Mouse (Mus musculus): Measurements from ENCODE around the gene Ins2. TPM values are rescaled to one million over a fixed set of nuclear protein-coding genes. Genes with fewer than 3 reads are reported as not detected.

Ins2 gene
- polyA plus RNA-seq, 1 experiment from 2014 or later, result not detected

- no peaks in the 10 kb centered on the region for H3K4me1 ChIP-seq (replicated peaks; ENCODE audit: insufficient read depth, low read length)
- H3K4me2 ChIP-seq (ENCODE audit: low read length), result no peak overlapping the region
- TF ChIP-seq CTCF (IDR thresholded peaks at IDR 0.05; ENCODE audit: low read depth), result peak; percentile 69
- WGBS, result 0% methylated on average over 2 of the region's 2 CpGs
- no peaks in the 10 kb centered on the region for H3K27me3 ChIP-seq (ENCODE audit: insufficient read depth, low read length)
- peak; percentile 65 for DNase-seq (ENCODE audit: low spot score)
- ATAC-seq (replicated peaks; ENCODE audit: low FRiP score, low read depth), result no peak
- no peak overlapping the region for H3K9ac ChIP-seq (ENCODE audit: low read depth, low read length)
- H3K27ac ChIP-seq, result no peak overlapping the region
- H3K36me3 ChIP-seq (ENCODE audit: insufficient read depth, low read length), result no peaks in the 10 kb centered on the region
- no peaks in the 10 kb centered on the region for H3K9me3 ChIP-seq (replicated peaks; ENCODE audit: low read length)
- H3K4me3 ChIP-seq (replicated peaks; ENCODE audit: low read depth, low read length), result no peak overlapping the region
Observed at GRCm38 (mm10) chr7:142720725-142721124, 22.5 kb downstream of the Ins2 start.

- Histone ChIP-seq H3K27ac (no peak overlapping the region), H3K4me3 (replicated peaks; ENCODE audit: low read depth, low read length) (no peak overlapping the region), H3K9ac (ENCODE audit: low read depth, low read length) (no peak overlapping the region), H3K4me1 (replicated peaks; ENCODE audit: insufficient read depth, low read length) (no peaks in the 10 kb centered on the region), H3K36me3 (ENCODE audit: insufficient read depth, low read length) (no peaks in the 10 kb centered on the region), H3K4me2 (ENCODE audit: low read length) (peak overlapping the region; percentile 35; the same call in 1 of the 2 replicates), H3K9me3 (replicated peaks; ENCODE audit: low read length) (no peaks in the 10 kb centered on the region), H3K27me3 (ENCODE audit: insufficient read depth, low read length) (no peaks in the 10 kb centered on the region)
- peak; percentile 84 for TF ChIP-seq CTCF (IDR thresholded peaks at IDR 0.05; ENCODE audit: low read depth)
- DNase-seq (ENCODE audit: low spot score), result peak; percentile 52
- no peak for ATAC-seq (replicated peaks; ENCODE audit: low FRiP score, low read depth)
- WGBS, result 14% methylated on average over 8 of the region's 8 CpGs
Observed at GRCm38 (mm10) chr7:142714783-142715498, 28.2 kb downstream of the Ins2 start.

- WGBS, result 88% methylated on average over 2 of the region's 2 CpGs
- H3K4me3 ChIP-seq (replicated peaks; ENCODE audit: low read depth, low read length), result no peak overlapping the region
- H3K9me3 ChIP-seq (replicated peaks; ENCODE audit: low read length), result no peaks in the 10 kb centered on the region
- no peak for ATAC-seq (replicated peaks; ENCODE audit: low FRiP score, low read depth)
- H3K9ac ChIP-seq (ENCODE audit: low read depth, low read length), result no peak overlapping the region
- no peak for TF ChIP-seq CTCF (IDR thresholded peaks at IDR 0.05; ENCODE audit: low read depth)
- H3K4me2 ChIP-seq (ENCODE audit: low read length), result no peak overlapping the region
- H3K27ac ChIP-seq, result no peak overlapping the region
- no peak for DNase-seq (ENCODE audit: low spot score)
- H3K36me3 ChIP-seq (ENCODE audit: insufficient read depth, low read length), result no peaks in the 10 kb centered on the region
- H3K27me3 ChIP-seq (ENCODE audit: insufficient read depth, low read length), result no peaks in the 10 kb centered on the region
- H3K4me1 ChIP-seq (replicated peaks; ENCODE audit: insufficient read depth, low read length), result no peaks in the 10 kb centered on the region
Observed at GRCm38 (mm10) chr7:142706873-142707272, 36.3 kb downstream of the Ins2 start.

- DNase-seq (ENCODE audit: low spot score) (no peak), ATAC-seq (replicated peaks; ENCODE audit: low FRiP score, low read depth) (no peak)
- no peak for TF ChIP-seq CTCF (IDR thresholded peaks at IDR 0.05; ENCODE audit: low read depth)
- Histone ChIP-seq H3K27ac (no peak overlapping the region), H3K4me2 (ENCODE audit: low read length) (no peak overlapping the region), H3K9me3 (replicated peaks; ENCODE audit: low read length) (no peaks in the 10 kb centered on the region), H3K36me3 (ENCODE audit: insufficient read depth, low read length) (no peaks in the 10 kb centered on the region), H3K27me3 (ENCODE audit: insufficient read depth, low read length) (no peaks in the 10 kb centered on the region), H3K9ac (ENCODE audit: low read depth, low read length) (no peak overlapping the region), H3K4me1 (replicated peaks; ENCODE audit: insufficient read depth, low read length) (no peaks in the 10 kb centered on the region), H3K4me3 (replicated peaks; ENCODE audit: low read depth, low read length) (no peak overlapping the region)
- 66% methylated on average over 5 of the region's 5 CpGs for WGBS
Observed at GRCm38 (mm10) chr7:142699334-142699860, 43.8 kb downstream of the Ins2 start.

GRCm38 (mm10) chr7:142678611-142679010 is 64.6 kb downstream of the Ins2 start:
- TF ChIP-seq CTCF (IDR thresholded peaks at IDR 0.05; ENCODE audit: low read depth), result no peak
- Histone ChIP-seq H3K4me3 (replicated peaks; ENCODE audit: low read depth, low read length) (no peak overlapping the region), H3K4me1 (replicated peaks; ENCODE audit: insufficient read depth, low read length) (no peaks in the 10 kb centered on the region), H3K36me3 (ENCODE audit: insufficient read depth, low read length) (no peaks in the 10 kb centered on the region), H3K4me2 (ENCODE audit: low read length) (no peak overlapping the region), H3K9me3 (replicated peaks; ENCODE audit: low read length) (no peaks in the 10 kb centered on the region), H3K27me3 (ENCODE audit: insufficient read depth, low read length) (no peaks in the 10 kb centered on the region), H3K9ac (ENCODE audit: low read depth, low read length) (no peak overlapping the region), H3K27ac (no peak overlapping the region)
- DNase-seq (ENCODE audit: low spot score) (no peak), ATAC-seq (replicated peaks; ENCODE audit: low FRiP score, low read depth) (no peak)
- 84% methylated on average over 3 of the region's 3 CpGs for WGBS

GRCm38 (mm10) chr7:142675644-142676043 is 67.5 kb downstream of the Ins2 start:
- 7% methylated on average over 3 of the region's 3 CpGs for WGBS
- no peak overlapping the region for H3K4me3 ChIP-seq (replicated peaks; ENCODE audit: low read depth, low read length)
- H3K27ac ChIP-seq, result no peak overlapping the region
- no peaks in the 10 kb centered on the region for H3K4me1 ChIP-seq (replicated peaks; ENCODE audit: insufficient read depth, low read length)
- H3K27me3 ChIP-seq (ENCODE audit: insufficient read depth, low read length), result no peaks in the 10 kb centered on the region
- H3K36me3 ChIP-seq (ENCODE audit: insufficient read depth, low read length), result no peaks in the 10 kb centered on the region
- no peak overlapping the region for H3K4me2 ChIP-seq (ENCODE audit: low read length)
- DNase-seq (ENCODE audit: low spot score) (peak; percentile 94), ATAC-seq (replicated peaks; ENCODE audit: low FRiP score, low read depth) (no peak)
- TF ChIP-seq CTCF (IDR thresholded peaks at IDR 0.05; ENCODE audit: low read depth), result peak; percentile 88
- H3K9me3 ChIP-seq (replicated peaks; ENCODE audit: low read length), result no peaks in the 10 kb centered on the region
- H3K9ac ChIP-seq (ENCODE audit: low read depth, low read length), result no peak overlapping the region
